Mouse (Mus musculus) neural tube, embryonic 11.5 days (tissue): Measurements from ENCODE around the gene Gm2a. TPM values are rescaled to one million over a fixed set of nuclear protein-coding genes. Genes with fewer than 3 reads are reported as not detected.

ENCODE experiments used
- ATAC-seq: fragments of 200-750 bp; cut with Nextera tagmentation; 2 replicates; pipeline ENCODE4 v1.8.0; 2017; ENCODE audit warnings: moderate number of reproducible peaks, mild to moderate bottlenecking, moderate TSS enrichment, moderate library complexity; ENCODE audit not compliant: insufficient read depth, low FRiP score, low TSS enrichment
- DNase-seq: peaks from one replicate; pipeline ENCODE4 v3.0.0-alpha.2; 2015; ENCODE audit warnings: low spot score
- H3K27ac ChIP-seq: fragments of 300-500 bp; sonication (generic); 2 replicates; pipeline ENCODE4 v1.5.1; 2014; ENCODE audit warnings: low read depth, mild to moderate bottlenecking, low read length
- H3K27me3 ChIP-seq: fragments of 300-500 bp; sonication (generic); 2 replicates; pipeline ENCODE4 v1.6.1; 2014; ENCODE audit warnings: mild to moderate bottlenecking, low read length, mixed read lengths; ENCODE audit not compliant: control insufficient read depth, insufficient read depth
- H3K36me3 ChIP-seq: fragments of 300-500 bp; sonication (generic); 2 replicates; pipeline ENCODE4 v1.6.1; 2014; ENCODE audit warnings: mild to moderate bottlenecking, low read length, moderate library complexity, mixed read lengths; ENCODE audit not compliant: control insufficient read depth, insufficient read depth
- H3K4me1 ChIP-seq: fragments of 300-500 bp; sonication (generic); 2 replicates; pipeline ENCODE4 v1.6.1; 2014; ENCODE audit warnings: low read length, mixed read lengths; ENCODE audit not compliant: control insufficient read depth, insufficient read depth
- H3K4me2 ChIP-seq: fragments of 300-500 bp; sonication (generic); 2 replicates; pipeline ENCODE4 v1.6.1; 2014; ENCODE audit warnings: low read depth, mild to moderate bottlenecking, moderate library complexity
- H3K4me3 ChIP-seq: fragments of 300-500 bp; sonication (generic); 2 replicates; pipeline ENCODE4 v1.5.1; 2014; ENCODE audit warnings: low read depth, low read length
- H3K9ac ChIP-seq: fragments of 300-500 bp; sonication (generic); 2 replicates; pipeline ENCODE4 v1.6.1; 2014; ENCODE audit warnings: mild to moderate bottlenecking, low read length
- H3K9me3 ChIP-seq: fragments of 300-500 bp; sonication (generic); 2 replicates; pipeline ENCODE4 v1.6.1; 2016; ENCODE audit warnings: low read length; ENCODE audit not compliant: control insufficient read depth
- WGBS: fragments of 180-500 bp; shearing (Covaris S2); extraction: QIAGEN DNeasy Blood & Tissue Kit; methylation state at CpG from one replicate; pipeline ENCODE4 v1.1.7; 2014; 5-methylcytosine and 5-hydroxymethylcytosine counted together
- polyA plus RNA-seq: library from polyadenylated mRNA; unstranded; fragments of >200 nt; fragmentation: Nextera tagmentation; extraction: Ambion mirVana; gene quantifications from 2 replicates; pipeline ENCODE4 v1.2.1, GENCODE M21; 2014

Gene Gm2a
- polyA plus RNA-seq, 1 experiment from 2014 or later: 13.6 TPM

- WGBS: 83% methylated on average over 3 of the region's 3 CpGs
- Histone ChIP-seq H3K36me3 (no peaks in the 10 kb centered on the region), H3K4me2 (no peak overlapping the region)
Observed at GRCm38 (mm10) chr11:55128411-55128810, 30.5 kb downstream of the Gm2a start.

GRCm38 (mm10) chr11:55131077-55131742, 33.3 kb downstream of the Gm2a start:
- H3K27ac ChIP-seq: no peak overlapping the region
- WGBS: 89% methylated on average over 11 of the region's 11 CpGs
- H3K4me3 ChIP-seq: no peak overlapping the region
- no peaks in the 10 kb centered on the region for H3K27me3 ChIP-seq
- H3K36me3 ChIP-seq: no peaks in the 10 kb centered on the region
- H3K9ac ChIP-seq: no peak overlapping the region
- DNase-seq: no peak
- H3K4me2 ChIP-seq: no peak overlapping the region
- H3K9me3 ChIP-seq: no peaks in the 10 kb centered on the region
- no peak for ATAC-seq
- H3K4me1 ChIP-seq: no peaks in the 10 kb centered on the region

More at GRCm38 (mm10) chr11:55128411-55128810, 30.5 kb downstream of the Gm2a start:
- no peak overlapping the region for H3K4me3 ChIP-seq
- no peak overlapping the region for H3K27ac ChIP-seq
- DNase-seq: no peak
- no peak overlapping the region for H3K9ac ChIP-seq
- no peak for ATAC-seq
- no peaks in the 10 kb centered on the region for H3K9me3 ChIP-seq
- H3K4me1 ChIP-seq: no peaks in the 10 kb centered on the region
- no peaks in the 10 kb centered on the region for H3K27me3 ChIP-seq

- DNase-seq (no peak), ATAC-seq (no peak)
- Histone ChIP-seq H3K4me2 (no peak overlapping the region), H3K4me1 (no peaks in the 10 kb centered on the region), H3K27me3 (no peaks in the 10 kb centered on the region), H3K36me3 (no peaks in the 10 kb centered on the region), H3K4me3 (no peak overlapping the region), H3K27ac (no peak overlapping the region), H3K9me3 (no peaks in the 10 kb centered on the region), H3K9ac (no peak overlapping the region)
- WGBS: 97% methylated on average over 1 of the region's 1 CpGs
Observed at GRCm38 (mm10) chr11:55131946-55132345, 34.0 kb downstream of the Gm2a start.

- H3K36me3 ChIP-seq: no peaks in the 10 kb centered on the region
- DNase-seq (no peak), ATAC-seq (no peak)
- no peaks in the 10 kb centered on the region for H3K9me3 ChIP-seq
- H3K4me2 ChIP-seq: no peak overlapping the region
- no peaks in the 10 kb centered on the region for H3K4me1 ChIP-seq
- H3K9ac ChIP-seq: no peak overlapping the region
- 97% methylated on average over 1 of the region's 1 CpGs for WGBS
- no peak overlapping the region for H3K4me3 ChIP-seq
- no peak overlapping the region for H3K27ac ChIP-seq
- no peaks in the 10 kb centered on the region for H3K27me3 ChIP-seq
Observed at GRCm38 (mm10) chr11:55133204-55133603, 35.3 kb downstream of the Gm2a start.

- Histone ChIP-seq H3K4me1 (no peaks in the 10 kb centered on the region), H3K27me3 (no peaks in the 10 kb centered on the region), H3K9me3 (no peaks in the 10 kb centered on the region), H3K9ac (no peak overlapping the region), H3K4me3 (no peak overlapping the region), H3K36me3 (no peaks in the 10 kb centered on the region), H3K4me2 (no peak overlapping the region), H3K27ac (no peak overlapping the region)
- WGBS: 100% methylated on average over 1 of the region's 1 CpGs
- ATAC-seq (no peak), DNase-seq (no peak)
Observed at GRCm38 (mm10) chr11:55134407-55134806, 36.5 kb downstream of the Gm2a start.

- ATAC-seq (no peak), DNase-seq (no peak)
- 97% methylated on average over 5 of the region's 5 CpGs for WGBS
- no peak overlapping the region for H3K4me3 ChIP-seq
- no peaks in the 10 kb centered on the region for H3K27me3 ChIP-seq
- H3K9ac ChIP-seq: no peak overlapping the region
- H3K9me3 ChIP-seq: no peaks in the 10 kb centered on the region
- H3K27ac ChIP-seq: no peak overlapping the region
- H3K36me3 ChIP-seq: no peaks in the 10 kb centered on the region
- no peaks in the 10 kb centered on the region for H3K4me1 ChIP-seq
- no peak overlapping the region for H3K4me2 ChIP-seq
Observed at GRCm38 (mm10) chr11:55134871-55135270, 37.0 kb downstream of the Gm2a start.

- no peak for ATAC-seq
- no peak overlapping the region for H3K9ac ChIP-seq
- no peak overlapping the region for H3K4me3 ChIP-seq
- no peaks in the 10 kb centered on the region for H3K27me3 ChIP-seq
- no peaks in the 10 kb centered on the region for H3K4me1 ChIP-seq
- no peak overlapping the region for H3K27ac ChIP-seq
- H3K4me2 ChIP-seq: no peak overlapping the region
- no peaks in the 10 kb centered on the region for H3K9me3 ChIP-seq
- H3K36me3 ChIP-seq: no peaks in the 10 kb centered on the region
- WGBS: 83% methylated on average over 15 of the region's 15 CpGs
- no peak for DNase-seq
Observed at GRCm38 (mm10) chr11:55136770-55137547, 39.0 kb downstream of the Gm2a start.

- Histone ChIP-seq H3K27ac (no peak overlapping the region), H3K36me3 (no peaks in the 10 kb centered on the region), H3K4me2 (no peak overlapping the region), H3K4me3 (no peak overlapping the region), H3K27me3 (no peaks in the 10 kb centered on the region), H3K4me1 (no peaks in the 10 kb centered on the region), H3K9ac (no peak overlapping the region), H3K9me3 (no peaks in the 10 kb centered on the region)
- ATAC-seq: no peak
- DNase-seq: no peak
Observed at GRCm38 (mm10) chr11:55137646-55138045, 39.7 kb downstream of the Gm2a start.

GRCm38 (mm10) chr11:55141502-55141901, 43.6 kb downstream of the Gm2a start:
- 88% methylated on average over 4 of the region's 4 CpGs for WGBS
- DNase-seq (no peak), ATAC-seq (no peak)
- Histone ChIP-seq H3K36me3 (no peaks in the 10 kb centered on the region), H3K4me1 (no peaks in the 10 kb centered on the region), H3K4me3 (no peak overlapping the region), H3K27me3 (no peaks in the 10 kb centered on the region), H3K9ac (no peak overlapping the region), H3K4me2 (no peak overlapping the region), H3K9me3 (no peaks in the 10 kb centered on the region), H3K27ac (no peak overlapping the region)
